Mouse (Mus musculus) 416B (cell line): ENCODE measurements at regions not wholly inside any gene's neighbourhood (a gene's known extent, or its start where the extent isn't known, plus 50 kb on each side); places are given as distances from the start of the nearest gene placed in this dataset.

Experiments
- DNase-seq: peaks from one replicate; pipeline ENCODE4 v3.0.0; 2011; ENCODE audit warnings: low read depth

DNA sequence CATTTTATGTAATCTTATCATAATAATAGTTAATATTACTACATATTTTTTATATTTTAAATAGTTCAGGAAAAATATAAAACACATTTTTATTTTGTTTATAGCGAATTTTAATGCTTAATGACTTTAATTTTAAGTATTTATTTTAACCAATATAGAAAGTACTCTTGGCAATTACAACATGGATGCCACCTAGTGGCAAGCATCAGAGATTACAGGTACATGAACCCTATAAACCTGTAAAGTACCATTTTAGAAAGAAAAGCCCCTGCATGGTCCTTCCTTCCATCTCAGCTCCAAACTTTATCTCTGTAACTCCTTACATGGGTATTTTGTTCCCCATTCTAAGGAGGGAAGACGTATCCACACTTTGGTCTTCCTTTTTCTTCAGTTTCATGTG lies 4328.9 kb upstream of the Gm7489 start:
- peak; percentile 22 for DNase-seq

- DNase-seq: no peak
Measured at GRCm38 (mm10) chr15:49560401-49560800, 4324.3 kb upstream of the Gm7489 start.

DNA sequence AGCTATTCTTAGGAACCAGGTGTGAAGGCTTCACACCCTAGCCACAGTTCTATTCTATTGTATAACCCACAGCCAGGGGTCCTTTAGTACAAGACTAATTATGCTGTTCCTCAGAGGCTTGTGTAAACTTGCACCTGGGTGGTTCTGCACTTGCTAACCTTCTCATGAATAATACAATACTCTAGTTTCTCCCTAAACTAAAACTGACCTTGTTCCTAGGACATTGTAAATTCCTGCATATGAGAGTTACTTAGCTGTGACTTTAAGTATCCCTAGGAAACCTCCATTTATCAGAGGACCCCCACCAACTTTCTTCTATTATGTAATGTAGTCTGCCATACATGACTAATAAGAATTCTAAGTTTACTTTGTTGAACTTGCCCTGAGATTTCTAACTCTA lies 4295.9 kb upstream of the Gm7489 start:
- no peak for DNase-seq

GRCm38 (mm10) chr15:49613865-49614264 lies 4270.8 kb upstream of the Gm7489 start:
- no peak for DNase-seq

DNA sequence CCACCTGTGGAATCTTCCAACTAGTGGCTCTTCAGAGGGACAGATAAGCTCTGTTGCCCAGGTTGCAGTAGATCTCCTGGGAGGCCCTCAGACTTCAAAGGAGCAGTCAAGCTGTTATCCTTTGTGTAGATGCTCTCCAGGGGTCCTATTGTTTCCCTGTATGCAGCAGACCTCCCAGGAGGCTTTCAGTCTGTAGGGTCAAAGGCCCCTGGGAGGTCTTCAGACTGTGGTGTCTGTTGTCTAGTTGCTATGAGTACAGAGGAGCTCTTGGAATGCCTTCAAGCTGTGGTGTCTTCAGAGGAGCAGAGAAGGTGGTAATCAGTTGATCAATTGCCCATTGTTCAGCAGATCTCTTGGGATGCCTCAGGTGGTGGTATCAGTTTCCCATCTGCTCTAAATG lies 4237.3 kb upstream of the Gm7489 start:
- no peak for DNase-seq

- no peak for DNase-seq
Measured at GRCm38 (mm10) chr15:49650549-49651180, 4234.0 kb upstream of the Gm7489 start.

DNA sequence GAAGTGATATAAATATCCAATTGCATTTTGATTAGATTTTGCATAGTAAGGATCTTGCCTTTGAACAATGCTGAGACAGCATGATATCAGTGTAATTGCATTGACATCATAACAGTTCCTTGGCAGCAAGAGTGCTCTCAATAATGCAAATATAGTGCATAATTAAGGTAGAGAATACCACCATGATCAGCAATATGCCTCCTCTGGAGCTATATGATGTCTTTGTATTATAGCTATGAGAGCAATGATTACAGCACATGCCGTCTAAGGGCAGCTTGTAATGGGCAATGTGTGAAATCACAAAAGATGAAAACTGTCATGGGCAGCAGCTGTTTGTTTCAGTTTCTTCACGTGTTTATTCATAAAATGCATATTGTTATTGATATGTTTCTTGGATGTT lies 4231.0 kb upstream of the Gm7489 start:
- no peak for DNase-seq

- no peak for DNase-seq
Measured at GRCm38 (mm10) chr15:49664834-49665565, 4219.7 kb upstream of the Gm7489 start.
